Mouse (Mus musculus) stomach, postnatal 0 days (tissue): Measurements from ENCODE around the gene 1700028K03Rik.

Source experiments
- CTCF ChIP-seq: IDR thresholded peaks from 2 replicates; pipeline ENCODE4 v1.5.1; 2016; ENCODE audit warnings: antibody characterized with exemption, low read depth, mild to moderate bottlenecking, moderate library complexity
- EP300 ChIP-seq: optimal IDR thresholded peaks from 2 replicates; pipeline ENCODE3; 2016; ENCODE audit warnings: antibody characterized with exemption

GRCm38 (mm10) chr5:107513583-107513982, 20.9 kb upstream of the 1700028K03Rik start:
- TF ChIP-seq CTCF (peak; percentile 79), EP300 (no peak)
